Mouse (Mus musculus) monocyte, adult 5-6 weeks (primary cell): Measurements from ENCODE around the gene Myo1b. TPM values are rescaled to one million over a fixed set of nuclear protein-coding genes. Genes with fewer than 3 reads are reported as not detected.

Experiments
- ATAC-seq: fragments of 153-309, 156-312 bp; replicated peaks from 2 replicates; pipeline ENCODE4 v1.8.0; 2017; ENCODE audit warnings: mild to moderate bottlenecking; ENCODE audit not compliant: low TSS enrichment, insufficient number of reproducible peaks, severe bottlenecking, poor library complexity, low FRiP score
- total RNA-seq: library from RNA; stranded (forward); fragments of 200-1000, 200-491, 200-594 nt; gene quantifications from 3 replicates; pipeline ENCODE4 v1.2.3, GENCODE M21; 2017

Gene Myo1b
- total RNA-seq, 1 experiment from 2014 or later: 3.0 TPM

DNA sequence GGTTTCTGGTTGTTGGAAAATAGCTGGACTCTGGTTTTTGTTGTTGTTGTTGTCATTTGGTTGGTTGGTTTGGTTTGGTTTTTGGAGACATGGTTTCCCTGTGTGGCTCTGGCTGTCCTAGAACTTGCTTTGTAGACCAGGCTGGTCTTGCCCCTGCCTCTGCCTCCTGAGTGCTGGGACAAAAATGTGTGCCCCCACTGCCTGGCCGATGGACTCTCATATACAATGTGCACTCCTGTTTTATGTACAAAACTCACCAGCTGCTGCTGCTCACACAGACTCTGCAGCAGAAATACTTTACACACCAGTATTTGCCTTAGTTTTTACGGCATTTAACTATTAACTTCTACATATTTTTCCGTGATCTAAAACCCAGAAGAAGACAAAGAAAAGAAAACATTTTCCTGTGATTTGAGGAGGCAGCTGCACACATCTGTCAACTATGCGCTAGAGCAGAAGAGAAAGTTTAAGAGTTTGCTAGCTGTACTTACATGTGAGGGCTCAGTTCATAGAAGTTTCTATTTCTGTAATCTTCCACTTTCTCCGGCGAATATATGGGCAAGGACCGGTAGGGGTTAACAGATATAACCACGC is 52.9 kb downstream of the Myo1b start:
- no peak for ATAC-seq

DNA sequence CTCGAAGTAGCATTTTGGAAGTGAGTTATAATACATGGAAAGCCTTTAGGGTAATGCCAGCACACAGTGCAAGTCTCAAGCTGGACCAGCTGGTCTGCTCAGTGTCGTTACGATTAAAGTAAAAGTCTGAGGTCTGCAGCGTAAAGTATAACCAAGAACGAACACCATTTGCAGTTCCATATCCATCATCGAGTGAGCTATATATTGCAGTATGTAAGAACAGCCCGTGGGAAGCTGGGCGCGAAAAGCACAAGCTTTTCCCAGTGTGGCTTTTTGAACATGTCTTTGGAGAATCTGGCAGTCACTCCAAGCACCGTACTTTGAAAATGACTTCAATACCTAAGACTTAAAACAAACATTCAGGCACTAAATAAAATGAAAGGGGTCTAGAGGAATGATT is 55.0 kb downstream of the Myo1b start:
- no peak for ATAC-seq

DNA sequence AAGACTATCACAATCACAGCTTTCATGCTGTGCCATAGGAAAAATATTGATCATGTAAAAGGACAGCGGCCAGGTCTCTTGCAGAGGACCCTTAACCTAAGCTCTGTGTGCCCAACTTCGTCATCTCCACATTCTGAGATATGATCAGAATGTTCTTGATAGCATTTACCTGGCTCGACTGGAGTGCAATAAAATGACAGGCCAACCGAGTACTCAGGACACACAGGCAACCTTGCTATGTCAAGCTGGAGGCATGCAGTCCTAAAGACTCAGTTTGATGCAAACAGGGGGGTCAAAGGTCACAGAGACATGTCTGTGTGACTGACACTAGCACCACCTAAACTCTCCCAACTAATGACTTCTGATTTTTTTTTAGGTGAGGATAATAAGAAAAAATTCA is 58.9 kb downstream of the Myo1b start:
- no peak for ATAC-seq

DNA sequence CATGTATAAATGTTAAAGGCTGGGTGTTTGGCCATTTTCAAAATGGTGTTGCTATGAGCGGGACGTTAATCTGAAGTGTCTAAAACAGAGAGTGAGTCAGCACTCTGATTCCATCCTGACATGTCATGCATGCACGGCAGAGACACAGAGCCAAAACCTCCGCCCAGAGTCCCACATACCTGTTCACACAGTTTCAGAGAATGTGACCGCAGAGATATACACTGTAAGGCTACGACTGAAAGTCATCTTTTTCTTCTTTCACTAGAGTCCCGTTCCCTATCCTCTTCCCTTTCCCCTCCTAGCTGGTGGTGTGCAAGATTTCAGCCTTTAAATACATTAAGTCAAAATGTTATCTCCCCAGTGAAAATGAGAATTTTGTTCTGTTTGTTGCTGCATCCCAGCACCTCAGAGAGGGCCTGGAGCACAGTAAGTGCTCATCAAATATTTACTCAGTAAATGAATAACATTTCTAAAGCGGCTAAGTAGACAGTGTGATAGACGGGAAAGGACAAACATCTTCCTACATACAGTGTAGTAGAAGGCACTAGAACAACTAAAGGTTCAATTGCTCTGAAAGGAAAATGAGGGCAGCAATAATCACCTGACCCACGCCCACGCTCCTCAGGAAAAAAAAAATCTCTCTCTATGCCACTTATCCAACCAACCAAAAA is 59.5 kb downstream of the Myo1b start:
- no peak for ATAC-seq

DNA sequence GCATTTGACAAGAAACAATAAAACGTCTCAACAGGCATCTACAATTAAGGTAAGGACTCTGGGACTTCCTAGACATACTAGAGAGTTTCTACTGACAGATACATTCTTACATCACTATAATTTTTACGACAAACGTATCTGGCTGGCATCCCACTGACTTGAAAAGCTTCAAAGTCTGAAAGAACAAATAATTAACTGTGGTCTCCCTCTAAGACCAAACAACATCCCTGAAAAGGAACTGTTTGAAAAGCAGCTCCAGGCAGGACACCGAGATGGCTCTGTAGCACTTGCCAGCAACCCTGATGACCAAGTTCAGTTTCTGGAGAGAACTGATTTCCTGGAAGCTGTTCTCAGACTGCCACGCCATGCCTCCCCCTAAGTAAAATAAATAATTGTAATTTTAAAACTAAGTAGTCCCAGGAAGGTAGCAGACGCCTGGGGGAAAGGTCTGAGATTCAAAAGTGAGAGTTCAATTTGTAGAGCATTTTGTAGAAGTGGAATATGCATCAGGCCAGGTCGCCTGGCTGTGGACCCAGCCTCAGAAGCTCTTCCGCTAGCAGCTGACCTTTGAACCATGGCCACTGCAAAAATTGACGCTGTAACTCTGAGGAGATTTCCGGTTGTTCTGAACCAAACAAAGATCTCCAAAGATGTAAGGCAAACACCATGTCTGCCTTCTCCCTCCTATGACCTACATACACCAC is 60.2 kb downstream of the Myo1b start:
- no peak for ATAC-seq

DNA sequence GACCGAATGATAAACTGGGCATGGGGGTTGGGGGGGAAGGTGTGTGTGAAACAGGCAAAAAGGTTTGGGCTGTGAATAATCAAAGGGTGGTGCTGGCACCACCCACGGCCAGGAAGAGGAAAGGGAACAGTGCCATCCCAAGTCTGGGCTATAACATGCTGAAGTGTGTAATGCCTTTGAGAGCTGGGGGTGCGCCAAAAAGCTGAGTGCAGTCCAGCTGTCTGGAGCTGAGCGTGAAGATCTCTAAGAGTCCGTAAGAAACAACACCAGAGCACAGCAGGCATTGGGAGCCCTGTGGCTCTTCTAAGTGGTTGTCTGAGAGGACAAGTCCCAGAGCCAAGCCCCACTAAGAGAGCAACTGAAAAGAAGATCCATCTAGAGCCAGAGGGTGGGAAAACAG is 63.6 kb downstream of the Myo1b start:
- no peak for ATAC-seq

DNA sequence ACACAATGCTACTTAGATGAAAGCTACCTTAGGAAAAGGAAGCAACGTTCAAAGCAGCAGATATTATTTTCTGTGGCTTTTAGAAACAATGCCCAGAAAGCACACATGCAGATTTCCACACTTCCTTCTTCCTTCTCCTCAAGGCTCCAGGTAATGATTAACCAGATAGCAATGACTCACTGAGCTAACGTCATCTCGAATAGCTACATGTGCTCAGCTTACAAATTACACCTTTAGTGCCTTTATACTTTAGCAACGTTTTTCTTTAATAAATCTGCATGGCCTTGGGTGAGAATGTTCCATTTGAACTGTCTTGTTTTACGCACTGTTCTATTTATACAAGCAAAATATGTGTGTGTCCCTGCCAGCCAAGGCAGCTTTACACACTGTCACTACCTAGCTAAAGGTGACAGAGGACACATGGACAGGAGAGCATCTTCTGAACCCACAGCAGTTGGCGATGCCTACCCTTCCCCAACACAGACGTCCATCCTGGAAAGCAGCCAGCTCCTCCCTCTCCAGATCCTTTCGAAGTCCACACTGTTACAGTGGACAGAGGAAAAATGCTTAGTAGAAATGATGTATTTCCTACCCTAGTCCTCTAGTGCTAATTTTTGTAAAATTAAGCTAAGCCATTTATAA is 66.2 kb downstream of the Myo1b start:
- no peak for ATAC-seq

DNA sequence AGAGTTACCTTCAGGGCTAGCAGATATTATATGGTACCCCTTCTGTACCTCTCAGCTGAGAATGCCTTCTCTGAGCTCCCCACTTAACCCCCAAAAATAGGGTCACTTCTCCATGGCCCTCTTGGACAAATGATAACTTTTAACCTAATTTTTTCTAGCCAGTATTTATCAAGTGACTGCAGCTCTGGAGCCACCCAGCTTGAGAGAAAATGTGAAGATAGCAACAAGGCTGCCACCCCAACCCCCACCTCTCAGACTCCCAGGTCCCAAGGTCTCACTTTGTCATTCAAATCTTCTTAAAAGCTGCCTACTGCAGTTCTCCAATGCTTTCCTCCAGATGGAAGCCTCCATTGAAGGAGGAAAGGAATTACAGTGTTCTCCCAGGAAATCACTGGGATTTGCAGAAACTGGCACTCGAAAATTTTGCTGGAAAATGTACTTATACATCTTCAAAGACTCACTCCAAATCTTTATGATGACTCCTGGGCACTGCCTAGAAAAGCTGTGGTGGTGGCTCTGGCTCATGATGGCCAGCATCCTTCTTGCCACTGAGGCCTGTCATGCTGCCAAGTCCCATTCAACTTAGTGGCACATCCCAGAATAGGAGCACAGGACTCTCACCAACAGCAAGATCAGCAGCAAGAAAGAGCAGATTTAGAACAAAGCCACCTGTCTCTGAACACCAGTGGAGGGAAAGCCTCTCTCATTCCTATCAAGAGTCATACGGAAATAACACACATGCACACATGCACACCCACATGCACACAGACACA is 70.4 kb downstream of the Myo1b start:
- ATAC-seq: no peak

DNA sequence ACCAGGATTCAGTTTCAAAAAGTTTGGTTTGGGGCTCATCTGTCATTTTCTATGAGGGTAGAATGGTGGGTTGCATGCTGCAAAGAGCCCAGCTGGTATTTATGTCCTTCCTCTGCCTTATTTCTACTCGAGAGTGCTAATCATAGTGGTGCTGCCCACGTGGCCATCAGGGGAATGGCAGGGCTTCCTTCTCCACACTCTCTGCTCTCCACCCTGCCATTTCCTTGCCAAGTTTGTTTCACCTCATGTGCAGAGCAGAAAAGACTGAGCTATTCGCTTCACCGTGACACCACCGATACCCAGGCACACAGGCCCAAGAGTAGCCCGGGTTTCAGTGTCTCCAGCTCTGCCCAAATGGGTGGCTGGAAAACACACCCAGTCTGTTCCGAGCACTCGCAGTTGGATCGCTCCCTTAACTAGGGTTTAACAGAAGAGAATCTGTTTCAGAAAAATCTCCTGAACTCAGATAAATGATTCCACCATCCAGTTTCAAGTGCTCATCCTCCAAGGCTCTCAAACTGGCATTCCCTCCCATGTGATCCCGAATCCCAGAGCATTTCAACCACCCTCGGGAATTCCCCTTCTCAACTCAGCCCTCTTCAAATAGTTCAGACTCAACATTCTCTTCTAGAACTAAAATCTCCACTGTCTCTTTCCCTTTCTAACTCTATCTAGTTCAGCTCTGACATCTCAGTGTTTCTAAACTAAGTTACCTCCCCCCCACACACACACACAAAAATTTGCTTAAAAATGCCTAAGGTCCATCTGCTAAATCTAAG is 77.8 kb downstream of the Myo1b start:
- ATAC-seq: no peak

DNA sequence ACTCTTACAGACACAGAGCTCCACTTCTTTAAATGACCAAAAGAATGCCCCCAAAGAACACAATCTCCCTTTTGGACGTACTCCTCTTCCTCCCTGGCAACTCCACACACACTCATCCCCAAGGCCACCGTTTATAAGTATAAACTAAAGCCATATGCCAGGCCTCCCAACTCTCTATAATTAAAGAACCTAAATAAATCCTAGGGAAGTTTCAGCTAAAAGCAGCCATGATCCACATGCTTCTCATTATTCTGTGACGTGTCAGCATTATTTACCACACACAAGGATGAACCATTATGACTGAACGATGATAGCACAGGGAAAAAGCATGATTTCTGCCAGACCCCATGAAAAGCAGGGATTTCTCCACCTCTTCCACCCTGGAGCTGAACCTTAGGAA is 78.6 kb downstream of the Myo1b start:
- no peak for ATAC-seq

DNA sequence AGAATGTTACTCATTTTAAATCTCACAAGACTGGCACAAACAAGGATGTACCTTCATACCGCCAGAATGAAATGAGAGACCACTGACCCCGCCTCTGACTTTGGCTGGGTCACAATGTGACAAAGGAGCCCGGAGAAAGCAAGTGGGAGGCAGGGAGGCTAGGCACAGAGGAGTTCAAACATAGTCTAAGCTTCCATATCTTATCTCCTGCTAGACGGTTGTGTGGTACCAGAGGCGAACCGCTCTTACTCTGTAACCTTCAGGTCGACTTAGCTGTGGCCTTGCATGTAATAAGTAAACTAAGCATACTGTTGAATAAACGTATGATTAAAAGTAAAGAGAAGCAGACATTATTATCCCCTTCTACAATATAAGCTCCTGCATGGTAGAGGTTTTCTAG is 80.1 kb downstream of the Myo1b start:
- ATAC-seq: no peak

DNA sequence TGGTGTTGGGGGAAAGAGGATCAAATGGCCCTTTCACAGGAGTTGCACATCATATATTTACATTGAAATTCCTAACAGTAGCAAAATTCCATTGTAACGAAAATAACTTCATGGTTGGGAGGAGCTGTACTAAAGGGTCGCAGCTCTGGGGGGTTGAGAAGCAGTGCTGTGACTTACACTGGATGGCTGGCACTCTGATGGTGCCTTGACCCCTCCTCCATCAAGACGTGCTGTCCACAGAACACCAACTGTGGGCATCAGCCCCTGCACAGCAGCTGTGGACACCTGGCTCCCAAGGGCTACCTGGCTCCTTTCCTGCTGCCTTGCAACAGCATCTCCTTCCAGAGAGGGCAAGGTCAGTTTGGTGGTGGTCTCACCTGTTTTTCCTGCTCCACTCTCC is 81.8 kb downstream of the Myo1b start:
- no peak for ATAC-seq

DNA sequence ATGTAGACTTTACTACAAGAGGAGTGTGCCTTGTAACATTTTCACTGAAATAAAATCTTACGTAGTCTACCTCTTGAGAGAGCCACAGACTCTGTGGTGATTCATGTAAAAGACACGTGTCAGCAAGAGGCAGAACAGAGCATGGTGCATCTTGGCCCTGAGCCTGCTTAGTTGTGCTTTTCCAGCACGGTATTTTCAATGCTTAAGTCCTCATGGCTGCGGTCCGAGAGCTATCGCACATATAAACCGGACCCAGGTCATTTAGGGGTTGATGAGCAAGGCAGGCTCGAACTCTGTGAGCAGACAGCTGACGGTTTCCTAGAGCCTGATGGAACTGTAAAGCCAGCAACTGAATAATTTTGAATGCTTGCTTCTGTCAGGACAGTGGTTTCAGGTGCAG is 86.5 kb downstream of the Myo1b start:
- no peak for ATAC-seq

DNA sequence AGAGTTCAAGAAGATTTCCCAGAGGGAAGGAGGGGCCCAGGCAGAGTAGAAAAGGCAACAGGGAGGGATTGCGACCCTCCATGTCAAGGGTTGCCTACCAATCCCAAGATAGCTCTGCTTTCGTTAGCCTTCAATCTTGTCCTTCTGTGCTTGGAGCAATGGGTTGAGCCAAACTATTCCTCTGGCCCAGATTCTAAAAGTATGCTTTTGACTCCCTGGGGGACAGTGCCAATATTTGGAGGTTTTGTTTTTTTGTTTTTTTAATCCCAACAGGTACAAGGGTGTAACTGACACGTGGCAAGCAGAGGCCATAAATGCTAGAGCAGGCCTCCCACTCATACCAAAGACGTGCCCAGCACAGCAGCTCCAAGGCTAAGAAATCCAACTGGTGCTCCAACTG is 93.3 kb downstream of the Myo1b start:
- ATAC-seq: no peak

DNA sequence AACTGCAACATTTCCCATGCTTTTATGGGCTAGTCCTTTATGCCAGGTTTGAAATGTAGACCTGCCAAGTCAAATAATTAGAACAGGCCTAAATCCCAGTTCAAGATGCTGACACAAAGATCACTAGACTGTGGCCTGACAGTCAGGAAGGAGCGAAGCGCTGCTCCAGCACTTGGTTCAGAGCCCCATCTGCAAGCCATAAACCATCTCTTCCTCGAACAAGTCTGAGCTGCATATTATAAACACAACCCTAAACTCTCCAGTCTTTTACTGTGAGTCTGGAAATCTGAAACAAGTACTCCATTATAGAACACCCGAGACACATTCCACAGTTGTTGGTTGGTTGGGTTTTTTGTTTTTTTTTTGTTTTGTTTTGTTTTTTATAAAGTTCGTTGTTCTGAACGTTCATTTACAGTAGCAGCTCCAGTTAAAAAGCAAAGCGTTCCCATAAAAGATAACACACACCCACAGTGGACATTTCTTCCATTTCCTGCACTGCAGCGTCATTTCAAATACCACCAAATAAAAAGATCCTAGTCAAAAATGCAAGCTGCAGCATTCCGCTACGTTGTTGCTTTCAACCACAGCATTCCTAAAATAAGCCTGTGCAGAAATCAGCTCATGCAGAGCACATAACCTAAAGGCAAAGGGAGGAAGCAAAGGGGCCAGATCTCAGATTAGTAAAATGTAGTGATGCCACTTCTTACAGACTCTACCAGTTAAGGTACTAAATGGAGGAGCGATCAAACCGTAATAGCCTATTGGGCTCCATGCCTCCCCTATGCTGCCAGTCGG is 94.0 kb downstream of the Myo1b start:
- ATAC-seq: no peak

DNA sequence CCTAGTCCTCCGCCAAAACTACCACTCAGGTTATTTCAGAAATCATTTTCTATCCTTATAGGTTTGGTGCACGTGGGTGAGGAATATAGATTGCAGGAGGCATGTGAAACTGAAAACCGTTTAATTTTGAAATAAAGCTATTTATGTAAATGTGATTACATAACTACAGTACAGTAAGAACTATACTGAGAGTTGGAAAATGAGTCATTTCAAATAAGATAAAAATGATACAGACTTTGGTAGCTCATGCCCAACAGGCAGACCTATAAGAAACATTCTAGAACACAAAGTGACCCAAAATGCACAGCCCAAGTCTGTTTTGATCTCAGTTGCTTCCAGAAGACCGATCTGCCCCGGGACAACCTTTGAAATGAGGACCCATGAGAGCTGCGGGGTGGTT is 95.4 kb downstream of the Myo1b start:
- ATAC-seq: no peak

DNA sequence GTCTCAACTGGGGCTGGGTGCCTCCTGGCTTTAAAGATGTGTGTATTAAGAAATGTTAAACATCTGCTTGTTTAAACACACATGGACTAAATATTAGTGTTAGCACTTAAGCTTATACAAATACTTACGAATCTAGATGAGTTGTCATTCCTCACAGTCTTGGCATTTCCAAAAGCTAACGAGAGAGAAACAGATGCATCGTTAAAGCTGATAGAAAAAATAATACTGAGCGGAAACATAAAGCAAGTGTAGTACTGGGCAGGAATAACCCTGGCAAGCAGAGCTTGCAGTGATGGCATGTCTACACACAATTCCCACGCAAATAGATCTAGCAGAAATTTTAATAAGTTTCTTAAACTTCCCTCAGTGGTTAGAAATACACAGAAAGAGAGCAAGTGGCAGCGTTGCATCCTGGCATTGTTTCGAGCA is 95.8 kb downstream of the Myo1b start:
- no peak for ATAC-seq

DNA sequence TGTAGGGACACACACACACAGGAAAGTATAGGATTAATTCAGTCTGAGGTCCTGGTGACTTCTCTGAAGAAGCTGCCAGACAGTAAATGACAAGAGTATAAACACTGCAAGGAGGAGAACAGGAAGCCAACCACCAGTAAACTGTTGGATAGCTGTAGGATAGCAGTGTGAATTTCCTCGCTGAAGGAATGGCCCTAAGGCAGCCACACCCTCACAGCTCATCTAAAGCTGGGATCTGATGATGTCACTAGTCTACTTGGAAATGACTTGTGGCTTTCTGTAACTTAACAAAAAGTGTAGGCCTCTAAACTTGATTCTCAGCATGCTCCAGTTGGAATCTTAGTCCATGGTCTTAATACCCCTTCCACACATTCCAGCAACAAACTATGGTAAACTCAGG is 100.2 kb downstream of the Myo1b start:
- ATAC-seq: no peak
